Comparison of ENCODE assay signal across 21 mouse cellular contexts in genomic region chr13:75544728-75545127, GRCm38 (mm10).
DNase-seq lines count a peak whose midpoint lies in the region; ATAC-seq and TF ChIP-seq lines count a peak whose summit lies in the region.
"Had no signal": no experiment of that assay in that cellular context is flagged by ENCODE, and none has a peak within 500 bp of the region (broad histone marks: within the 10 kb centered on the region; RNA-seq: fewer than 3 reads in every experiment).

No protein-coding gene starts in this region.

- no peak for TF ChIP-seq CTCF in kidney, adult 2 months (conservative IDR thresholded peaks at IDR 0.05; ENCODE audit: insufficient read depth, insufficient read length, low read depth, low read length)
- no peak for TF ChIP-seq CTCF in kidney, postnatal 0 days (IDR thresholded peaks at IDR 0.05; ENCODE audit: low read depth)
- no peak for TF ChIP-seq CTCF in left cerebral cortex, adult 2 months (IDR thresholded peaks at IDR 0.05)

- intact Hi-C loops in left cerebral cortex, adult 2 months (cut with DNase I): no loop called here

- TF ChIP-seq POLR2A in kidney, adult 2 months (IDR thresholded peaks at IDR 0.05; ENCODE audit: low read depth, low read length): no peak

- peak; percentile 97 for ATAC-seq in kidney, postnatal 0 days (replicated peaks; ENCODE audit: low FRiP score, low read depth)
- ATAC-seq: activated CD4-positive, CD25-positive, alpha-beta regulatory T cell, adult 4 months; forebrain, embryonic 15.5 days; Patski had no signal

- H3K4me1 ChIP-seq in kidney, adult 2 months (ENCODE audit: control insufficient read depth, insufficient read depth, low read length): peaks cover 4% of the 10 kb centered on the region; the same call in 1 of the 2 replicates
- H3K4me1 ChIP-seq in kidney, postnatal 0 days (replicated peaks; ENCODE audit: insufficient read depth, low read length): no peaks in the 10 kb centered on the region
- H3K4me1 ChIP-seq in midbrain, embryonic 10.5 days: peaks cover 7% of the 10 kb centered on the region; the same call in 1 of the 2 replicates
- H3K4me1 ChIP-seq: embryonic facial prominence, embryonic 15.5 days; forebrain, embryonic 15.5 days; heart, embryonic 10.5 days; hindbrain, embryonic 13.5 days had no signal

- no peaks in the 10 kb centered on the region for H3K27me3 ChIP-seq in kidney, adult 2 months (replicated peaks; ENCODE audit: control insufficient read depth, insufficient read depth, low read length)
- no peaks in the 10 kb centered on the region for H3K27me3 ChIP-seq in kidney, postnatal 0 days (ENCODE audit: insufficient read depth, low read length)
- no peaks in the 10 kb centered on the region for H3K27me3 ChIP-seq in midbrain, embryonic 10.5 days (ENCODE audit: low read depth, poor library complexity, severe bottlenecking)
- H3K27me3 ChIP-seq: CH12.LX; embryonic facial prominence, embryonic 15.5 days; forebrain, embryonic 15.5 days; hindbrain, embryonic 13.5 days; Patski had no signal

- H3K9me3 ChIP-seq in kidney, postnatal 0 days (replicated peaks; ENCODE audit: low read length): no peaks in the 10 kb centered on the region
- no peaks in the 10 kb centered on the region for H3K9me3 ChIP-seq in midbrain, embryonic 10.5 days (replicated peaks)
- H3K9me3 ChIP-seq: embryonic facial prominence, embryonic 15.5 days; forebrain, embryonic 10.5 days; forebrain, embryonic 15.5 days; heart, embryonic 10.5 days; hindbrain, embryonic 13.5 days had no signal

- H3K9ac ChIP-seq in kidney, postnatal 0 days (ENCODE audit: low read depth, low read length): no peak overlapping the region
- H3K9ac ChIP-seq: embryonic facial prominence, embryonic 15.5 days; forebrain, embryonic 15.5 days; hindbrain, embryonic 13.5 days had no signal

- no peak overlapping the region for H3K4me3 ChIP-seq in kidney, adult 2 months (ENCODE audit: insufficient read depth, low read depth, low read length)
- H3K4me3 ChIP-seq in kidney, postnatal 0 days (replicated peaks; ENCODE audit: low read depth, low read length): no peak overlapping the region
- no peak overlapping the region for H3K4me3 ChIP-seq in midbrain, embryonic 10.5 days
- H3K4me3 ChIP-seq in left cerebral cortex, adult 2 months: no peak overlapping the region
- H3K4me3 ChIP-seq: embryonic facial prominence, embryonic 15.5 days; erythroblast, embryonic 14.5 days; forebrain, embryonic 10.5 days; forebrain, embryonic 15.5 days; heart, embryonic 10.5 days; hindbrain, embryonic 13.5 days had no signal

- no peak overlapping the region for H3K27ac ChIP-seq in kidney, adult 2 months (ENCODE audit: insufficient read depth, low read depth, low read length)
- H3K27ac ChIP-seq in kidney, postnatal 0 days: peak overlapping the region; percentile 62; the same call in 1 of the 2 replicates
- H3K27ac ChIP-seq in midbrain, embryonic 10.5 days (replicated peaks): no peak overlapping the region
- no peak overlapping the region for H3K27ac ChIP-seq in left cerebral cortex, adult 2 months
- H3K27ac ChIP-seq: embryonic facial prominence, embryonic 15.5 days; forebrain, embryonic 10.5 days; forebrain, embryonic 15.5 days; heart, embryonic 10.5 days; hindbrain, embryonic 13.5 days had no signal

- peak; percentile 76 for DNase-seq in kidney, adult 2 months
- DNase-seq in kidney, adult 9 months: peak; percentile 67
- peak; percentile 50 for DNase-seq in kidney, postnatal 0 days (ENCODE audit: low spot score)
- peak; percentile 41 to 76 for DNase-seq in kidney, postnatal 36 days
- no peak for DNase-seq in midbrain, embryonic 10.5 days (ENCODE audit: low spot score)
- DNase-seq in left cerebral cortex, adult 2 months (ENCODE audit: extremely low spot score in 1 of 2, low spot score in 2 of 2): no peak
- DNase-seq: adrenal gland, postnatal 14 days; cerebellum, adult 18-20 months; cerebellum, postnatal 10 days; embryo, embryonic 11 days; heart, adult 18-20 months; heart, postnatal 10 days had no signal

- H3K36me3 ChIP-seq in kidney, adult 2 months (ENCODE audit: control insufficient read depth, insufficient read depth, low read length): no peaks in the 10 kb centered on the region
- H3K36me3 ChIP-seq in kidney, postnatal 0 days (ENCODE audit: insufficient read depth, low read length): no peaks in the 10 kb centered on the region
- H3K36me3 ChIP-seq in midbrain, embryonic 10.5 days: no peaks in the 10 kb centered on the region
- H3K36me3 ChIP-seq: embryonic facial prominence, embryonic 15.5 days; forebrain, embryonic 10.5 days; forebrain, embryonic 15.5 days; heart, embryonic 10.5 days; hindbrain, embryonic 13.5 days had no signal

- H3K4me2 ChIP-seq in kidney, postnatal 0 days (ENCODE audit: low read length): no peak overlapping the region
- H3K4me2 ChIP-seq: embryonic facial prominence, embryonic 15.5 days; forebrain, embryonic 15.5 days; hindbrain, embryonic 13.5 days had no signal

Comparison
In these comparisons a context has a peak if more than half of its experiments do, and no peak if none do; other contexts are left out.
1. DNase-seq: peak in kidney, adult 2 months (single experiment), kidney, adult 9 months (single experiment), kidney, postnatal 0 days (single experiment) and kidney, postnatal 36 days (2 of 2); none in midbrain, embryonic 10.5 days (single experiment) and left cerebral cortex, adult 2 months (0 of 2).